Mouse (Mus musculus) macrophage (primary cell): ENCODE measurements around the gene Gm49416. TPM values are rescaled to one million over a fixed set of nuclear protein-coding genes. Genes with fewer than 3 reads are reported as not detected.

Source experiments
- H3K27ac ChIP-seq: fragments of 350-480 bp; formaldehyde crosslinking; 2 replicates; pipeline ENCODE4 v1.9.0; 2021
- H3K36me3 ChIP-seq: fragments of 350-480 bp; formaldehyde crosslinking; 2 replicates; pipeline ENCODE4 v1.9.0; 2021; ENCODE audit errors: inconsistent target
- H3K4me3 ChIP-seq: fragments of 350-480 bp; formaldehyde crosslinking; 2 replicates; pipeline ENCODE4 v1.9.0; 2021; ENCODE audit errors: inconsistent target
- H3K79me2 ChIP-seq: fragments of 350-480 bp; formaldehyde crosslinking; 2 replicates; pipeline ENCODE4 v1.9.0; 2021; ENCODE audit errors: inconsistent target
- WGBS: methylation state at CpG from one replicate; pipeline ENCODE4 v1.1.7; 2026; ENCODE audit warnings: inconsistent platforms; ENCODE audit not compliant: missing documents; 5-methylcytosine and 5-hydroxymethylcytosine counted together
- polyA plus RNA-seq: library from polyadenylated mRNA; stranded (reverse); fragments of 250-400 nt; gene quantifications from 3 replicates; pipeline ENCODE4 v1.2.4, GENCODE M21; 2018; ENCODE audit warnings: inconsistent platforms
- total RNA-seq, 78 experiments: library from RNA; depleted of rRNA; stranded (reverse); fragments of 250-400 nt; gene quantifications; 1 replicate in 9 of 78; 2 replicates in 24 of 78; 3 replicates in 43 of 78; 4 replicates in 2 of 78; pipeline ENCODE4 v1.2.4; 2018; ENCODE audit warnings: inconsistent platforms in 56 of 78

Gm49416 gene
- total RNA-seq (2018; cell fraction: chromatin; rRNA removed) = not detected
- total RNA-seq (2018; cell fraction: cytosol; rRNA removed) = not detected
- 1 to 10 TPM in 3 of 26 experiments, not detected in 23; 1.8 to 3.4 (median 2.5) TPM for total RNA-seq (2018; cell fraction: nucleus; rRNA removed)
- not detected in 3 replicates for polyA plus RNA-seq

- 1% methylated on average over 58 of the region's 58 CpGs for WGBS
- Histone ChIP-seq H3K79me2 (peaks cover 27% of the 10 kb centered on the region), H3K4me3 (peak within 1 kb of the TSS; percentile 85), H3K36me3 (no peaks in the 10 kb centered on the region), H3K27ac (peak within 1 kb of the TSS; percentile 70)
Measured at GRCm38 (mm10) chr19:8888511-8889385, at the start of gene Gm49416, which contains the start of gene 1810009A15Rik. TSS of gene Gm49416 (plus strand) at chr19:8888926. TSS of gene 1810009A15Rik (plus strand) at chr19:8888853.

- Histone ChIP-seq H3K79me2 (peaks cover 11% of the 10 kb centered on the region; the same call in 1 of the 2 replicates), H3K27ac (peak within 1 kb of the TSS; percentile 34; the same call in 1 of the 2 replicates), H3K36me3 (peaks cover 7% of the 10 kb centered on the region; the same call in 1 of the 2 replicates), H3K4me3 (peak within 1 kb of the TSS; percentile 39)
- WGBS = 96% methylated on average over 11 of the region's 11 CpGs
Measured at GRCm38 (mm10) chr19:8839103-8839907, 49.4 kb upstream of the Gm49416 start, which contains the start of gene Gng3. TSS of gene Gng3 (minus strand) at chr19:8839194.

GRCm38 (mm10) chr19:8839908-8840791 lies 48.6 kb upstream of the Gm49416 start:
- H3K27ac ChIP-seq = peak overlapping the region; percentile 46
- H3K4me3 ChIP-seq = peak overlapping the region; percentile 54
- no peaks in the 10 kb centered on the region for H3K36me3 ChIP-seq
- peaks cover 11% of the 10 kb centered on the region; the same call in 1 of the 2 replicates for H3K79me2 ChIP-seq
- 30% methylated on average over 29 of the region's 29 CpGs for WGBS

GRCm38 (mm10) chr19:8841012-8841411 lies 47.7 kb upstream of the Gm49416 start:
- H3K79me2 ChIP-seq = peaks cover 11% of the 10 kb centered on the region; the same call in 1 of the 2 replicates
- peaks cover 4% of the 10 kb centered on the region for H3K36me3 ChIP-seq
- peak overlapping the region; percentile 54 for H3K4me3 ChIP-seq
- H3K27ac ChIP-seq = peak overlapping the region; percentile 46
- WGBS = 88% methylated on average over 7 of the region's 7 CpGs

- H3K36me3 ChIP-seq = peaks cover 23% of the 10 kb centered on the region
- H3K79me2 ChIP-seq = peaks cover 11% of the 10 kb centered on the region; the same call in 1 of the 2 replicates
- WGBS = 31% methylated on average over 6 of the region's 6 CpGs
- 0 out of 2 replicates have a peak overlapping the region, but pooled peaks have one; percentile 25 for H3K27ac ChIP-seq
- H3K4me3 ChIP-seq = no peak overlapping the region
Measured at GRCm38 (mm10) chr19:8842961-8843360, 45.8 kb upstream of the Gm49416 start.

- WGBS = 39% methylated on average over 5 of the region's 5 CpGs
- Histone ChIP-seq H3K4me3 (no peak overlapping the region), H3K79me2 (peaks cover 11% of the 10 kb centered on the region; the same call in 1 of the 2 replicates), H3K36me3 (peaks cover 27% of the 10 kb centered on the region), H3K27ac (peak overlapping the region; percentile 32; the same call in 1 of the 2 replicates)
Measured at GRCm38 (mm10) chr19:8844371-8845129, 44.2 kb upstream of the Gm49416 start.

GRCm38 (mm10) chr19:8848356-8848755 lies 40.4 kb upstream of the Gm49416 start:
- Histone ChIP-seq H3K36me3 (peaks cover 27% of the 10 kb centered on the region), H3K4me3 (no peak overlapping the region), H3K79me2 (no peaks in the 10 kb centered on the region), H3K27ac (no peak overlapping the region)
- 96% methylated on average over 5 of the region's 5 CpGs for WGBS

GRCm38 (mm10) chr19:8850402-8850901 lies 38.3 kb upstream of the Gm49416 start, which contains the start of gene Lrrn4cl:
TSS of gene Lrrn4cl (plus strand) at chr19:8850768.
- H3K36me3 ChIP-seq = peaks cover 27% of the 10 kb centered on the region
- H3K27ac ChIP-seq = no peak within 1 kb of the TSS
- H3K4me3 ChIP-seq = no peak within 1 kb of the TSS
- no peaks in the 10 kb centered on the region for H3K79me2 ChIP-seq
- 65% methylated on average over 6 of the region's 7 CpGs for WGBS

GRCm38 (mm10) chr19:8851639-8852038 lies 37.1 kb upstream of the Gm49416 start:
- H3K4me3 ChIP-seq = no peak overlapping the region
- no peak overlapping the region for H3K27ac ChIP-seq
- no peaks in the 10 kb centered on the region for H3K79me2 ChIP-seq
- WGBS = 84% methylated on average over 7 of the region's 7 CpGs
- H3K36me3 ChIP-seq = peaks cover 17% of the 10 kb centered on the region

- Histone ChIP-seq H3K4me3 (no peak overlapping the region), H3K36me3 (peaks cover 10% of the 10 kb centered on the region), H3K27ac (no peak overlapping the region), H3K79me2 (no peaks in the 10 kb centered on the region)
- WGBS = 85% methylated on average over 10 of the region's 10 CpGs
Measured at GRCm38 (mm10) chr19:8852236-8852928, 36.3 kb upstream of the Gm49416 start.

GRCm38 (mm10) chr19:8853117-8853516 lies 35.6 kb upstream of the Gm49416 start:
- 100% methylated on average over 2 of the region's 3 CpGs for WGBS
- Histone ChIP-seq H3K27ac (no peak overlapping the region), H3K4me3 (no peak overlapping the region), H3K79me2 (no peaks in the 10 kb centered on the region), H3K36me3 (peaks cover 5% of the 10 kb centered on the region)

GRCm38 (mm10) chr19:8857689-8858088 lies 31.0 kb upstream of the Gm49416 start:
- WGBS = 42% methylated on average over 4 of the region's 4 CpGs
- no peaks in the 10 kb centered on the region for H3K79me2 ChIP-seq
- H3K4me3 ChIP-seq = no peak overlapping the region
- H3K27ac ChIP-seq = no peak overlapping the region
- no peaks in the 10 kb centered on the region for H3K36me3 ChIP-seq
